Mouse (Mus musculus): ENCODE data around the gene Ly6g6c. TPM values are rescaled to one million over a fixed set of nuclear protein-coding genes. Genes with fewer than 3 reads are reported as not detected.

The Ly6g6c gene
- polyA plus RNA-seq, 1 experiment from 2014 or later: not detected

GRCm38 (mm10) chr17:35104754-35105153, 39.6 kb downstream of the Ly6g6c start:
- no peak overlapping the region for H3K4me2 ChIP-seq (replicated peaks; ENCODE audit: low read depth, low read length)
- no peak overlapping the region for H3K27ac ChIP-seq (ENCODE audit: low read length)
- peaks cover 42% of the 10 kb centered on the region for H3K4me1 ChIP-seq (ENCODE audit: insufficient read depth, low read length)
- no peak overlapping the region for H3K4me3 ChIP-seq (ENCODE audit: low read length)
- 67% methylated on average over 6 of the region's 6 CpGs for WGBS
- no peak for ATAC-seq (ENCODE audit: low FRiP score, low TSS enrichment)
- no peaks in the 10 kb centered on the region for H3K9me3 ChIP-seq (ENCODE audit: low read length)
- H3K27me3 ChIP-seq (ENCODE audit: insufficient read depth, low read length): no peaks in the 10 kb centered on the region
- peaks cover 34% of the 10 kb centered on the region for H3K36me3 ChIP-seq (ENCODE audit: insufficient read depth, low read length)
- no peak overlapping the region for H3K9ac ChIP-seq (replicated peaks; ENCODE audit: low read length)

DNA sequence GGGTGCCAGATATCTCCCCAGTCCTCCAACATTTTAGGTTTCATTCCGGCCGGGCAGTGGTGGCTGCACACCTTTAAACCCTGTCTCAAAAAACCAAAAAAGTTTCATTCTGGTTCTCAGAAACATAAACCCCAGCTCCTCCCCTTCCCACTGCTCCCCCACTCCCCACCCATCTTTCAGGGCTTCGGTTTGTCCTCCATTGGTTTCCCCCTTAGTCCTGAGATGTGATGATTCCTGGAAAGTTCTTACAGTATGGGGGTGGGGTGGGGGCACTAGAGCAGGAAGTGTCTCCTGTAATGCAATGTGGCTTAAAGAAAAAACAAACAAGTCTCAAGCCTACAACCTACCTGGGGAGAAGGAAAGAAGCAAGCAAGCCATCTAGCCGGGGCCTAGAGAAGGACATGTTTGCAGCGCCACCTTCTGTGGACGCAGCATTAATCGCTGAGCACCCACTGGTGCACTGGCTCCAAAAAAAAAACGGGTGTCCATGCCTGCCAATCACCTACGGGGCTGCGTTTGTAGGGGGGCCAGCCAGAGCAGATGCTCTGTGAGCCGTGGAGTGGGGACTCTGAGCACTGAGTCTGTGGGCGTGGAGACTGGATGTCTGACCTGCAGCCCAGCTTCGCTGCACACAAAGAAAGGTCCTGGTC, 40.7 kb downstream of the Ly6g6c start:
- H3K9me3 ChIP-seq (ENCODE audit: low read length): no peaks in the 10 kb centered on the region
- peak overlapping the region; percentile 21 for H3K4me3 ChIP-seq (ENCODE audit: low read length)
- ATAC-seq (ENCODE audit: low FRiP score, low TSS enrichment): no peak; the same call in 1 of the 2 replicates
- H3K9ac ChIP-seq (replicated peaks; ENCODE audit: low read length): peak overlapping the region; percentile 51
- H3K4me1 ChIP-seq (ENCODE audit: insufficient read depth, low read length): peaks cover 31% of the 10 kb centered on the region
- peak overlapping the region; percentile 46 for H3K4me2 ChIP-seq (replicated peaks; ENCODE audit: low read depth, low read length)
- H3K27ac ChIP-seq (ENCODE audit: low read length): peak overlapping the region; percentile 24
- H3K27me3 ChIP-seq (ENCODE audit: insufficient read depth, low read length): no peaks in the 10 kb centered on the region
- peaks cover 25% of the 10 kb centered on the region for H3K36me3 ChIP-seq (ENCODE audit: insufficient read depth, low read length)
- WGBS: 21% methylated on average over 13 of the region's 13 CpGs

GRCm38 (mm10) chr17:35106522-35106921, 41.3 kb downstream of the Ly6g6c start:
- Histone ChIP-seq H3K36me3 (ENCODE audit: insufficient read depth, low read length) (peaks cover 19% of the 10 kb centered on the region), H3K9ac (replicated peaks; ENCODE audit: low read length) (peak overlapping the region; percentile 51; the same call in 1 of the 2 replicates), H3K4me3 (ENCODE audit: low read length) (no peak overlapping the region; the same call in 1 of the 2 replicates), H3K27me3 (ENCODE audit: insufficient read depth, low read length) (no peaks in the 10 kb centered on the region), H3K4me1 (ENCODE audit: insufficient read depth, low read length) (peaks cover 24% of the 10 kb centered on the region), H3K9me3 (ENCODE audit: low read length) (no peaks in the 10 kb centered on the region), H3K4me2 (replicated peaks; ENCODE audit: low read depth, low read length) (0 out of 2 replicates have a peak overlapping the region, but pooled peaks have one; percentile 46), H3K27ac (ENCODE audit: low read length) (no peak overlapping the region; the same call in 1 of the 2 replicates)
- no peak for ATAC-seq (ENCODE audit: low FRiP score, low TSS enrichment)
- WGBS: 76% methylated on average over 3 of the region's 3 CpGs

- Histone ChIP-seq H3K4me3 (ENCODE audit: low read length) (no peak within 1 kb of the TSS), H3K27me3 (ENCODE audit: insufficient read depth, low read length) (no peaks in the 10 kb centered on the region), H3K4me2 (replicated peaks; ENCODE audit: low read depth, low read length) (no peak within 1 kb of the TSS), H3K27ac (ENCODE audit: low read length) (no peak within 1 kb of the TSS), H3K4me1 (ENCODE audit: insufficient read depth, low read length) (peaks cover 10% of the 10 kb centered on the region), H3K9me3 (ENCODE audit: low read length) (no peaks in the 10 kb centered on the region), H3K36me3 (ENCODE audit: insufficient read depth, low read length) (0 out of 2 replicates have a peak, but pooled peaks cover 4% of the 10 kb centered on the region), H3K9ac (replicated peaks; ENCODE audit: low read length) (no peak within 1 kb of the TSS)
- 77% methylated on average over 6 of the region's 6 CpGs for WGBS
- ATAC-seq (ENCODE audit: low FRiP score, low TSS enrichment): no peak
Observed at GRCm38 (mm10) chr17:35108097-35108496, 42.9 kb downstream of the Ly6g6c start, which contains the start of gene Ly6g5c. Ly6g5c (plus strand) TSS chr17:35108279.

GRCm38 (mm10) chr17:35111774-35112173, 46.6 kb downstream of the Ly6g6c start:
- Histone ChIP-seq H3K9me3 (ENCODE audit: low read length) (no peaks in the 10 kb centered on the region), H3K27me3 (ENCODE audit: insufficient read depth, low read length) (no peaks in the 10 kb centered on the region), H3K27ac (ENCODE audit: low read length) (no peak overlapping the region), H3K4me2 (replicated peaks; ENCODE audit: low read depth, low read length) (no peak overlapping the region), H3K9ac (replicated peaks; ENCODE audit: low read length) (no peak overlapping the region), H3K4me1 (ENCODE audit: insufficient read depth, low read length) (no peaks in the 10 kb centered on the region), H3K36me3 (ENCODE audit: insufficient read depth, low read length) (peaks cover 24% of the 10 kb centered on the region), H3K4me3 (ENCODE audit: low read length) (no peak overlapping the region)
- no peak for ATAC-seq (ENCODE audit: low FRiP score, low TSS enrichment)
- 69% methylated on average over 9 of the region's 9 CpGs for WGBS

DNA sequence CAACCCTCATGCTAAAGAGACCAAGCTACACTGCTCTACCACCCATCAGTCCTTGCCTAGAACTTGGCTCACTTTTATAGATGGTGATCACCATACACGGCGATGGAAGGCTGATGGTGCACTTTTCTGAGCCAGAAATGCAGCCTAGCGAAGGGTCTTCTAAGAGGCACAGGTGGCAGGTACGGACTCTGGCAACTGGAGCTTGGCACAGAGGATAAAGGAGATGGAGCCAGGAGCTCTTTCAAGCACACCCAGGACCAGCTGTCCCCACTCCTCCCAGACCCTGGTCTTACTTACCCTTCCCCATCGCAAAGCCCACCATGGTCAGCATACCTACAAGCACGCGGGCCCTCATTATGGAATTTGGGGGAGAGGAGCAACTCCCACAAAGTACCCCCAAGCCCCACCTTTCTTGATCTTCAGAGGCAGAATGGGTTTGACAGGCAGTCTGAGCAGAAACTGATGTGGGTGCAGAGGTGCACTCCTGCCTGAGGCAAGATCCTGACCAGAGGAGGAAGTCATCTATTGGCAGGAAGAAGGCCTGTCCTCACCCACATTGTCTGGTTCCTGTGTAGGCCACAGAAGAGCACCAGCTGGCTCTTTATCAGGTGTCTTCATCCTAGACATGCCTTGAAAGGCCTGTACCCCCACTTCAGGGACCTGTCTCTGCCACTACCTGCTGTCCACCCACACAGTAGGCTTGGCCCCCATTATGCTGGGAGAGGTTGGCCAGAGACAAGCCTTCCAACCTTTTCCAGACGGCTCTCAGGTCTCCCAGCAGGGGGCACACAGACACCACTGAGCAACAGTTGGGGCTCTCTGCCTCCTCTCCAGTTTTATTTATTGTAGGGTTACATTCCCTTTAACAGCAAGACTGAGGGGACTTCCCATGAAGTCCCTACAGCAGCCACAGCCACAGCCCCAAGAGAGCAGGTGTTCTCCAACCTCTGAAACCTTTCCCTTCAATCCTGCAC, 50.1 kb downstream of the Ly6g6c start, which contains the start of gene Ly6g5b:
TSS of gene Ly6g5b (minus strand) at position 383 of the 974 bp plus-strand sequence.
- H3K27me3 ChIP-seq (ENCODE audit: insufficient read depth, low read length): no peaks in the 10 kb centered on the region
- no peak within 1 kb of the TSS for H3K4me2 ChIP-seq (replicated peaks; ENCODE audit: low read depth, low read length)
- peaks cover 47% of the 10 kb centered on the region for H3K36me3 ChIP-seq (ENCODE audit: insufficient read depth, low read length)
- H3K4me1 ChIP-seq (ENCODE audit: insufficient read depth, low read length): peaks cover 8% of the 10 kb centered on the region
- H3K9ac ChIP-seq (replicated peaks; ENCODE audit: low read length): no peak within 1 kb of the TSS
- ATAC-seq (ENCODE audit: low FRiP score, low TSS enrichment): no peak
- no peak within 1 kb of the TSS for H3K27ac ChIP-seq (ENCODE audit: low read length)
- no peak within 1 kb of the TSS for H3K4me3 ChIP-seq (ENCODE audit: low read length)
- no peaks in the 10 kb centered on the region for H3K9me3 ChIP-seq (ENCODE audit: low read length)
- WGBS: 81% methylated on average over 8 of the region's 8 CpGs

Other genes starting within 250 kb of the Ly6g6c start
- gene Stk19, start 228.4 kb upstream of the Ly6g6c start, polyA plus RNA-seq (2015; fragmentation: Nextera tagmentation; extraction: Ambion mirVana): 31.7 and 34.7 TPM in 2 replicates
- gene Dxo, start 228.4 kb upstream of the Ly6g6c start, polyA plus RNA-seq (2015; fragmentation: Nextera tagmentation; extraction: Ambion mirVana): 71.0 and 77.9 TPM in 2 replicates
- gene Skiv2l, start 215.2 kb upstream of the Ly6g6c start, polyA plus RNA-seq (2015; fragmentation: Nextera tagmentation; extraction: Ambion mirVana): 59.3 and 62.0 TPM in 2 replicates
- gene Nelfe, start 215.0 kb upstream of the Ly6g6c start, polyA plus RNA-seq (2015; fragmentation: Nextera tagmentation; extraction: Ambion mirVana): 117 and 121 TPM in 2 replicates
- gene Cfb, start 202.9 kb upstream of the Ly6g6c start, polyA plus RNA-seq (2015; fragmentation: Nextera tagmentation; extraction: Ambion mirVana): 15.1 and 17.3 TPM in 2 replicates
- gene Zbtb12, start 185.9 kb upstream of the Ly6g6c start, polyA plus RNA-seq (2015; fragmentation: Nextera tagmentation; extraction: Ambion mirVana): 3.5 and 4.3 TPM in 2 replicates
- not detected in 2 replicates for gene Gm20547, start 183.3 kb upstream of the Ly6g6c start, polyA plus RNA-seq (2015; fragmentation: Nextera tagmentation; extraction: Ambion mirVana)
- gene C2, start 167.1 kb upstream of the Ly6g6c start, polyA plus RNA-seq (2015; fragmentation: Nextera tagmentation; extraction: Ambion mirVana): 4.6 and 5.7 TPM in 2 replicates
- gene Ehmt2, start 166.9 kb upstream of the Ly6g6c start, polyA plus RNA-seq (2015; fragmentation: Nextera tagmentation; extraction: Ambion mirVana): 89.9 and 92.8 TPM in 2 replicates
- gene Slc44a4, start 150.9 kb upstream of the Ly6g6c start, polyA plus RNA-seq (2015; fragmentation: Nextera tagmentation; extraction: Ambion mirVana): 17.9 and 18.9 TPM in 2 replicates
- gene Neu1, start 134.1 kb upstream of the Ly6g6c start, polyA plus RNA-seq (2015; fragmentation: Nextera tagmentation; extraction: Ambion mirVana): 50.0 and 54.1 TPM in 2 replicates
- 0.76 and 0.80 TPM in 2 replicates for gene Hspa1b, start 106.2 kb upstream of the Ly6g6c start, polyA plus RNA-seq (2015; fragmentation: Nextera tagmentation; extraction: Ambion mirVana)
- gene Gm20481, start 95.5 kb upstream of the Ly6g6c start, polyA plus RNA-seq (2015; fragmentation: Nextera tagmentation; extraction: Ambion mirVana): not detected in 2 replicates
- gene Hspa1a, start 93.2 kb upstream of the Ly6g6c start, polyA plus RNA-seq (2015; fragmentation: Nextera tagmentation; extraction: Ambion mirVana): 11.2 and 13.4 TPM in 2 replicates
- 1.0 and 1.3 TPM in 2 replicates for gene Hspa1l, start 92.7 kb upstream of the Ly6g6c start, polyA plus RNA-seq (2015; fragmentation: Nextera tagmentation; extraction: Ambion mirVana)
- gene Lsm2, start 83.5 kb upstream of the Ly6g6c start, polyA plus RNA-seq (2015; fragmentation: Nextera tagmentation; extraction: Ambion mirVana): 206 and 230 TPM in 2 replicates
- gene Vars, start 64.4 kb upstream of the Ly6g6c start, polyA plus RNA-seq (2015; fragmentation: Nextera tagmentation; extraction: Ambion mirVana): 132 and 137 TPM in 2 replicates
- gene Vwa7, start 48.8 kb upstream of the Ly6g6c start, polyA plus RNA-seq (2015; fragmentation: Nextera tagmentation; extraction: Ambion mirVana): 0.21 and 0.31 TPM in 2 replicates
- 5.7 and 7.1 TPM in 2 replicates for gene Sapcd1, start 37.4 kb upstream of the Ly6g6c start, polyA plus RNA-seq (2015; fragmentation: Nextera tagmentation; extraction: Ambion mirVana)
- gene Msh5, start 18.6 kb upstream of the Ly6g6c start, polyA plus RNA-seq (2015; fragmentation: Nextera tagmentation; extraction: Ambion mirVana): 4.5 and 6.9 TPM in 2 replicates
- 341 and 345 TPM in 2 replicates for gene Clic1, start 15.4 kb upstream of the Ly6g6c start, polyA plus RNA-seq (2015; fragmentation: Nextera tagmentation; extraction: Ambion mirVana)
- 375 and 376 TPM in 2 replicates for gene Ddah2, start 6.4 kb upstream of the Ly6g6c start, polyA plus RNA-seq (2015; fragmentation: Nextera tagmentation; extraction: Ambion mirVana)
- 0.49 and 0.52 TPM in 2 replicates for gene Mpig6b, start 796 bp downstream of the Ly6g6c start, polyA plus RNA-seq (2015; fragmentation: Nextera tagmentation; extraction: Ambion mirVana)
- 1.1 and 2.0 TPM in 2 replicates for gene Ly6g6e, start 11.5 kb downstream of the Ly6g6c start, polyA plus RNA-seq (2015; fragmentation: Nextera tagmentation; extraction: Ambion mirVana)
- 4.4 and 4.6 TPM in 2 replicates for gene Ly6g6d, start 12.7 kb downstream of the Ly6g6c start, polyA plus RNA-seq (2015; fragmentation: Nextera tagmentation; extraction: Ambion mirVana)
- gene Ly6g6f, start 20.2 kb downstream of the Ly6g6c start, polyA plus RNA-seq (2015; fragmentation: Nextera tagmentation; extraction: Ambion mirVana): 0.26 TPM in 1 of 2 replicates, not detected in the other
- gene Abhd16a, start 23.9 kb downstream of the Ly6g6c start, polyA plus RNA-seq (2015; fragmentation: Nextera tagmentation; extraction: Ambion mirVana): 115 and 118 TPM in 2 replicates
- gene Ly6g5c, start 42.9 kb downstream of the Ly6g6c start, polyA plus RNA-seq (2015; fragmentation: Nextera tagmentation; extraction: Ambion mirVana): not detected in 2 replicates
- 0.89 and 1.5 TPM in 2 replicates for gene Ly6g5b, start 50.0 kb downstream of the Ly6g6c start, polyA plus RNA-seq (2015; fragmentation: Nextera tagmentation; extraction: Ambion mirVana)
- gene Gpank1, start 56.1 kb downstream of the Ly6g6c start, polyA plus RNA-seq (2015; fragmentation: Nextera tagmentation; extraction: Ambion mirVana): 22.3 and 23.7 TPM in 2 replicates
- gene Csnk2b, start 56.7 kb downstream of the Ly6g6c start, polyA plus RNA-seq (2015; fragmentation: Nextera tagmentation; extraction: Ambion mirVana): 293 and 308 TPM in 2 replicates
- gene D17H6S53E, start 61.0 kb downstream of the Ly6g6c start, polyA plus RNA-seq (2015; fragmentation: Nextera tagmentation; extraction: Ambion mirVana): 8.5 and 12.0 TPM in 2 replicates
- gene Apom, start 66.7 kb downstream of the Ly6g6c start, polyA plus RNA-seq (2015; fragmentation: Nextera tagmentation; extraction: Ambion mirVana): 22.2 and 27.5 TPM in 2 replicates
- 56.4 TPM in 2 replicates for gene Bag6, start 69.8 kb downstream of the Ly6g6c start, polyA plus RNA-seq (2015; fragmentation: Nextera tagmentation; extraction: Ambion mirVana)
- gene Prrc2a, start 99.5 kb downstream of the Ly6g6c start, polyA plus RNA-seq (2015; fragmentation: Nextera tagmentation; extraction: Ambion mirVana): 166 and 215 TPM in 2 replicates
- 8.3 and 9.2 TPM in 2 replicates for gene Aif1, start 110.7 kb downstream of the Ly6g6c start, polyA plus RNA-seq (2015; fragmentation: Nextera tagmentation; extraction: Ambion mirVana)
- gene Lst1, start 123.1 kb downstream of the Ly6g6c start, polyA plus RNA-seq (2015; fragmentation: Nextera tagmentation; extraction: Ambion mirVana): 10.7 and 12.8 TPM in 2 replicates
- 0.66 and 1.2 TPM in 2 replicates for gene Ltb, start 129.1 kb downstream of the Ly6g6c start, polyA plus RNA-seq (2015; fragmentation: Nextera tagmentation; extraction: Ambion mirVana)
- 0.15 and 0.28 TPM in 2 replicates for gene Tnf, start 136.6 kb downstream of the Ly6g6c start, polyA plus RNA-seq (2015; fragmentation: Nextera tagmentation; extraction: Ambion mirVana)
- gene Lta, start 140.0 kb downstream of the Ly6g6c start, polyA plus RNA-seq (2015; fragmentation: Nextera tagmentation; extraction: Ambion mirVana): 0.13 TPM in 1 of 2 replicates, not detected in the other
- gene Gm16181, start 155.4 kb downstream of the Ly6g6c start, polyA plus RNA-seq (2015; fragmentation: Nextera tagmentation; extraction: Ambion mirVana): 0.56 and 0.62 TPM in 2 replicates
- 5.8 and 8.5 TPM in 2 replicates for gene Atp6v1g2, start 168.3 kb downstream of the Ly6g6c start, polyA plus RNA-seq (2015; fragmentation: Nextera tagmentation; extraction: Ambion mirVana)
- 11.6 TPM in 2 replicates for gene Nfkbil1, start 170.4 kb downstream of the Ly6g6c start, polyA plus RNA-seq (2015; fragmentation: Nextera tagmentation; extraction: Ambion mirVana)
- 553 and 556 TPM in 2 replicates for gene Ddx39b, start 176.4 kb downstream of the Ly6g6c start, polyA plus RNA-seq (2015; fragmentation: Nextera tagmentation; extraction: Ambion mirVana)
- 73.6 and 87.2 TPM in 2 replicates for gene H2-D1, start 197.3 kb downstream of the Ly6g6c start, polyA plus RNA-seq (2015; fragmentation: Nextera tagmentation; extraction: Ambion mirVana)

All from kidney, embryonic 16.5 days (tissue).